Mouse (Mus musculus): ENCODE measurements around the gene Wdr17. TPM values are rescaled to one million over a fixed set of nuclear protein-coding genes. Genes with fewer than 3 reads are reported as not detected.

Gene Wdr17
- polyA plus RNA-seq, 1 experiment from 2014 or later, result 15.2 TPM

DNA sequence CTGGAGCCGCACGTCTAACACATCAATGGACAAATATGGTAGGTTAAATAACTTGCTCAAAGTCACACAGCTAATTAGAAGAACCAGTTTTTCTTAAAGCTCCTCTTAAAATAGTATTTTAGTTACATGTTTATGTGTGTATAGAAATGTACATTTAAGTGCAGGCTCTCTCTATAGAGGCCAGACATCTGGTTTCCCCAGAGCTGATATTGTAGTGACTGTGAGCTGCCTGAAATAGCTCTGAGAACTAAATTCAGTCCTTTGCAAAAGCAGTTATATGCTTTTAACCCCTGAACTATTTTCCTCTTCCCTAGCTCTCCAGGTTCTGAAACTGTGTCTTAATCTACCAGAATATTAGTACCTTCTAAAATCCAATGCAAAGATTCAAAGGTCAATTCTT lies 289.6 kb downstream of the Wdr17 start:
- no peaks in the 10 kb centered on the region for H3K9me3 ChIP-seq (ENCODE audit: control insufficient read depth, low read length)
- no peak overlapping the region for H3K4me3 ChIP-seq (replicated peaks; ENCODE audit: low read depth, low read length)
- DNase-seq (no peak), ATAC-seq (ENCODE audit: low FRiP score, low TSS enrichment) (no peak)
- no peaks in the 10 kb centered on the region for H3K27me3 ChIP-seq (ENCODE audit: control insufficient read depth, insufficient read depth, low read length)
- peaks cover 9% of the 10 kb centered on the region for H3K4me1 ChIP-seq (ENCODE audit: control insufficient read depth, insufficient read depth, low read length)
- H3K4me2 ChIP-seq (ENCODE audit: low read length), result no peak overlapping the region
- H3K27ac ChIP-seq (replicated peaks; ENCODE audit: low read depth, low read length), result no peak overlapping the region
- WGBS, result 83% methylated on average over 2 of the region's 2 CpGs
- H3K9ac ChIP-seq (replicated peaks; ENCODE audit: low read length), result no peak overlapping the region
- no peaks in the 10 kb centered on the region for H3K36me3 ChIP-seq (ENCODE audit: control insufficient read depth, insufficient read depth, low read length)

DNA sequence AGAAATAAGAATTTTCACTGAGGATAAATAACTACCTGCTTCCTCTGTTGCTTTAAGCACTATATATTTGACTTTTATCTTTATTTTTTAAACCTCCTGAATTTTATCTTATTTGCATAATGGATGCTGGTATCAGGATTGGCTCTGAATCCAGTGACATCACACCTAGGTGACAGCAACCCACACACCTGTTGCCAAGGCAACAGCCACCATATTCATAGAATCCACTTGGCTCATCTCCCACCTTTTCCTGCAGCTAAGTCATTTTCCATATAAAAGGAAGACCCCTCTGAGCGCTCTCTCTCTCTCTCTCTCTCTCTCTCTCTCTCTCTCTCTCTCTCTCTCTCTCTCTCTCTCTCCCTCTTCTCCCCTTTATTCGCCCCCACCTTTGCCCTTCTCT lies 290.0 kb downstream of the Wdr17 start:
- H3K4me1 ChIP-seq (ENCODE audit: control insufficient read depth, insufficient read depth, low read length), result peaks cover 9% of the 10 kb centered on the region
- no peak overlapping the region for H3K4me2 ChIP-seq (ENCODE audit: low read length)
- H3K27me3 ChIP-seq (ENCODE audit: control insufficient read depth, insufficient read depth, low read length), result no peaks in the 10 kb centered on the region
- 86% methylated on average over 2 of the region's 2 CpGs for WGBS
- ATAC-seq (ENCODE audit: low FRiP score, low TSS enrichment) (no peak), DNase-seq (peak; percentile 27)
- no peak overlapping the region for H3K27ac ChIP-seq (replicated peaks; ENCODE audit: low read depth, low read length)
- H3K4me3 ChIP-seq (replicated peaks; ENCODE audit: low read depth, low read length), result no peak overlapping the region
- no peak overlapping the region for H3K9ac ChIP-seq (replicated peaks; ENCODE audit: low read length)
- H3K36me3 ChIP-seq (ENCODE audit: control insufficient read depth, insufficient read depth, low read length), result no peaks in the 10 kb centered on the region
- no peaks in the 10 kb centered on the region for H3K9me3 ChIP-seq (ENCODE audit: control insufficient read depth, low read length)

DNA sequence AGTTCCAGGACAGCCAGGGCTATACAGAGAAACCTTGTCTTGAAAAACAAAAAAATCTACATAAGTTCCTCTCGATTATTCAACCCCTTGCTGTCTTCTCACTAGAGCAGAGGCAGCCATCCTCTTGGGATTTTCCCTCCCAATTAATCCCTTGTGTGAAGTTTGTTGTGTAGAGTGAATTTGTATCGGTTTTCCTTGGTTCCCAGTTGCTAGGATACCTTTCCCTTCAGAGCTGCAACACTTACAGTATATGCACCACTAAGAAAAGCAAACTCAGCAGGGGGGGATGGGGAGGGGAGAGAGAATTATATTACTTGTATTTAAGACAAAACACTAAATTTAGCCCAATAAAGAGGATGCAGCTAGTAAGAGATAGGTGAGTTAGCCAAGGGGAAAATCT lies 290.9 kb downstream of the Wdr17 start:
- H3K4me1 ChIP-seq (ENCODE audit: control insufficient read depth, insufficient read depth, low read length), result peaks cover 8% of the 10 kb centered on the region

DNA sequence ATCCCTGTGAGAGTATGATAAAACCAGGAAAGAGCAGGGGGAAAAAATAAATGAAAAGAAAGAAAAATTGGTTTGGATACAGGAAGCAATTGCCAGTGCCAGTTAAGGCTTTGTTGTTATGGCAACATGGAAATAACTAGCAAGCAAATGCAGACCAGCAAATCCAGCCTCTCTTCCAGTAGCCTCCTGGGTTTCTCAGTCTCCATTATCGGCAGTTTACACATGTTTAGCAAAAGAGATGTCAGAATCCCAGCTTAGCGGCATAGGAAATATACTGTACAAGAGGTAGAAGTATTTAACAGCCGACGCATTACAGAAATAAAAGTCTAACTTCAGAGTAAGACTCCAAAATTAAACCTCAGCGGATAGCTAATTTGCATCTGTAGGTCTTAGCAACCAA lies 292.4 kb downstream of the Wdr17 start:
- Histone ChIP-seq H3K9me3 (ENCODE audit: control insufficient read depth, low read length) (no peaks in the 10 kb centered on the region), H3K9ac (replicated peaks; ENCODE audit: low read length) (no peak overlapping the region), H3K4me2 (ENCODE audit: low read length) (no peak overlapping the region), H3K36me3 (ENCODE audit: control insufficient read depth, insufficient read depth, low read length) (no peaks in the 10 kb centered on the region), H3K27ac (replicated peaks; ENCODE audit: low read depth, low read length) (no peak overlapping the region), H3K27me3 (ENCODE audit: control insufficient read depth, insufficient read depth, low read length) (no peaks in the 10 kb centered on the region), H3K4me3 (replicated peaks; ENCODE audit: low read depth, low read length) (no peak overlapping the region), H3K4me1 (ENCODE audit: control insufficient read depth, insufficient read depth, low read length) (no peaks in the 10 kb centered on the region)
- WGBS, result 74% methylated on average over 5 of the region's 5 CpGs
- DNase-seq (peak; percentile 69), ATAC-seq (ENCODE audit: low FRiP score, low TSS enrichment) (peak; percentile 31; the same call in 1 of the 2 replicates)

More for the DNA sequence above, 290.9 kb downstream of the Wdr17 start:
- Histone ChIP-seq H3K4me2 (ENCODE audit: low read length) (no peak overlapping the region), H3K9me3 (ENCODE audit: control insufficient read depth, low read length) (no peaks in the 10 kb centered on the region), H3K9ac (replicated peaks; ENCODE audit: low read length) (no peak overlapping the region), H3K27me3 (ENCODE audit: control insufficient read depth, insufficient read depth, low read length) (no peaks in the 10 kb centered on the region), H3K36me3 (ENCODE audit: control insufficient read depth, insufficient read depth, low read length) (no peaks in the 10 kb centered on the region), H3K4me3 (replicated peaks; ENCODE audit: low read depth, low read length) (no peak overlapping the region), H3K27ac (replicated peaks; ENCODE audit: low read depth, low read length) (no peak overlapping the region)
- whole genome bisulfite sequencing, result 32% methylated on average over 2 of the region's 2 CpGs
- peak; percentile 32 for DNase-seq
- no peak for ATAC-seq (ENCODE audit: low FRiP score, low TSS enrichment)

DNA sequence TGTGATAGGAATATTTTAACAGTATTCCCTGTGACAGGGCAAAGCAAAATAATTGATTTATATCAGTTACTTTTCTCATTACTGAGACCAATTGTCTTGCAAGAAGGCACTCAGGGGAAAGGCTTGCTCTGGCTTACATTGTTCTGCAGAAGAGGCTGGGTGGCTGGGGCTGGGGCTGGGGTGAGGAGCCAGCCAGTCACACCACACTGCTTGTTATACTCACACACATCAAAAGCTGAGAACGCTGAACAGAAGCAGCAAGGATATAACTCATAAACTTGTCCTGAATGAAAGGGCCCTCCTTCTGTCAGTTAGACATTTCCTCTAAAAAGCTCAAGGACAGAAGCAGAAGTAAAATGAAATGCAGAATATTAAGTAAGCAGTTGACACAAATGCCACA lies 304.1 kb downstream of the Wdr17 start:
- no peaks in the 10 kb centered on the region for H3K27me3 ChIP-seq (ENCODE audit: control insufficient read depth, insufficient read depth, low read length)
- H3K4me3 ChIP-seq (replicated peaks; ENCODE audit: low read depth, low read length), result no peak overlapping the region
- H3K36me3 ChIP-seq (ENCODE audit: control insufficient read depth, insufficient read depth, low read length), result no peaks in the 10 kb centered on the region
- H3K9ac ChIP-seq (replicated peaks; ENCODE audit: low read length), result no peak overlapping the region
- H3K9me3 ChIP-seq (ENCODE audit: control insufficient read depth, low read length), result no peaks in the 10 kb centered on the region
- H3K4me2 ChIP-seq (ENCODE audit: low read length), result no peak overlapping the region
- WGBS, result 37% methylated on average over 1 of the region's 1 CpGs
- no peak; the same call in 1 of the 2 replicates for ATAC-seq (ENCODE audit: low FRiP score, low TSS enrichment)
- H3K4me1 ChIP-seq (ENCODE audit: control insufficient read depth, insufficient read depth, low read length), result no peaks in the 10 kb centered on the region
- DNase-seq, result no peak
- H3K27ac ChIP-seq (replicated peaks; ENCODE audit: low read depth, low read length), result no peak overlapping the region

DNA sequence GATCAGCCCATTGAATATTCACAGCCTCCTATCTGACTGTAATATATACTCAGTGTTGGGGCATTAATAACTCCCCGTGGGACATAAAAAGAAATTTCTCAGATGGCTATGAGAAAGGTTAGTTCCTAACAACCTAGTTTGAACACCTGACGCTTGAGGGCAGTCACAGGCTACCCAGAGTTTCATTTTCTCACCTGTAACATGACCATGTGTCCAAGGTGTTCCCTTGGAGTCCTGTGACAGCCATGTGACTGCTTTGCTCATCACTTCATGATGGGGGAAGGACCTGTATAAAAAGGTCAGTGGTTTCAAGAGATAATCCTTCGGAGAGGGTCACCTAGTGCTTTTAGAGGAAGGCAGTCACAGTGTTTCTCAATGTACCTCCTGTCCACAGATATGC lies 305.5 kb downstream of the Wdr17 start:
- Histone ChIP-seq H3K27me3 (ENCODE audit: control insufficient read depth, insufficient read depth, low read length) (no peaks in the 10 kb centered on the region), H3K4me1 (ENCODE audit: control insufficient read depth, insufficient read depth, low read length) (no peaks in the 10 kb centered on the region), H3K4me2 (ENCODE audit: low read length) (no peak overlapping the region), H3K36me3 (ENCODE audit: control insufficient read depth, insufficient read depth, low read length) (no peaks in the 10 kb centered on the region), H3K9me3 (ENCODE audit: control insufficient read depth, low read length) (no peaks in the 10 kb centered on the region), H3K9ac (replicated peaks; ENCODE audit: low read length) (no peak overlapping the region), H3K4me3 (replicated peaks; ENCODE audit: low read depth, low read length) (no peak overlapping the region), H3K27ac (replicated peaks; ENCODE audit: low read depth, low read length) (no peak overlapping the region)
- DNase-seq, result no peak
- WGBS, result 85% methylated on average over 3 of the region's 3 CpGs
- ATAC-seq (ENCODE audit: low FRiP score, low TSS enrichment), result no peak

Other genes starting within 250 kb of the Wdr17 start
- 570 and 651 TPM in 2 replicates for gene Gpm6a, start 67.7 kb upstream of the Wdr17 start, polyA plus RNA-seq (2014; fragmentation: Nextera tagmentation; extraction: Ambion mirVana)